Mouse (Mus musculus) erythroblast, embryonic 14.5 days (primary cell): ENCODE data around the gene Cfap43. TPM values are rescaled to one million over a fixed set of nuclear protein-coding genes. Genes with fewer than 3 reads are reported as not detected.

ENCODE experiments used
- H3K27me3 ChIP-seq: 2 replicates; pipeline ENCODE4 v1.6.1; 2012; ENCODE audit warnings: inconsistent platforms; ENCODE audit not compliant: control insufficient read depth
- H3K36me3 ChIP-seq: 2 replicates; pipeline ENCODE4 v1.6.1; 2012; ENCODE audit warnings: mild to moderate bottlenecking, inconsistent platforms; ENCODE audit not compliant: control insufficient read depth
- H3K4me1 ChIP-seq: 2 replicates; pipeline ENCODE4 v1.6.1; 2012; ENCODE audit warnings: inconsistent platforms; ENCODE audit not compliant: control insufficient read depth
- H3K4me3 ChIP-seq: replicated peaks from 2 replicates; pipeline ENCODE3; 2012; ENCODE audit warnings: moderate library complexity, mild to moderate bottlenecking, inconsistent platforms
- H3K9me3 ChIP-seq: 2 replicates; pipeline ENCODE4 v1.6.1; 2012; ENCODE audit warnings: low read length, inconsistent platforms, mixed read lengths; ENCODE audit not compliant: control insufficient read depth
- GATA1 ChIP-seq: IDR thresholded peaks from 2 replicates; pipeline ENCODE4 v1.6.1; 2012; ENCODE audit warnings: low read length, inconsistent platforms, mixed read lengths
- TAL1 ChIP-seq: IDR thresholded peaks from 3 replicates; pipeline ENCODE4 v1.6.1; 2012; ENCODE audit warnings: low read length, inconsistent platforms, mixed read lengths
- polyA plus RNA-seq: library from polyadenylated mRNA; stranded (reverse); fragments of >175 nt; gene quantifications from 2 replicates; pipeline ENCODE4 v1.2.3, GENCODE M21; 2012

Gene Cfap43
- polyA plus RNA-seq, 1 experiment = not detected

- H3K27me3 ChIP-seq = no peaks in the 10 kb centered on the region; the same call in 1 of the 2 replicates
- peaks cover 9% of the 10 kb centered on the region for H3K4me1 ChIP-seq
- no peak overlapping the region for H3K4me3 ChIP-seq
- TF ChIP-seq GATA1 = no peak
- TF ChIP-seq TAL1 = no peak
- H3K9me3 ChIP-seq = no peaks in the 10 kb centered on the region
- no peaks in the 10 kb centered on the region for H3K36me3 ChIP-seq
Observed at GRCm38 (mm10) chr19:47794331-47794730, 124.8 kb downstream of the Cfap43 start.

- H3K27me3 ChIP-seq = no peaks in the 10 kb centered on the region
- TF ChIP-seq TAL1 = no peak
- TF ChIP-seq GATA1 = no peak
- H3K9me3 ChIP-seq = no peaks in the 10 kb centered on the region
Observed at GRCm38 (mm10) chr19:47790316-47791020, 128.6 kb downstream of the Cfap43 start.

GRCm38 (mm10) chr19:47783898-47784297 is 135.2 kb downstream of the Cfap43 start:
- no peaks in the 10 kb centered on the region for H3K36me3 ChIP-seq
- no peaks in the 10 kb centered on the region; the same call in 1 of the 2 replicates for H3K4me1 ChIP-seq
- H3K9me3 ChIP-seq = no peaks in the 10 kb centered on the region
- no peaks in the 10 kb centered on the region for H3K27me3 ChIP-seq
- TF ChIP-seq TAL1 (no peak), GATA1 (no peak)
- H3K4me3 ChIP-seq = no peak overlapping the region

More at GRCm38 (mm10) chr19:47790316-47791020, 128.6 kb downstream of the Cfap43 start:
- Histone ChIP-seq H3K36me3 (no peaks in the 10 kb centered on the region), H3K4me1 (peaks cover 9% of the 10 kb centered on the region), H3K4me3 (no peak overlapping the region)

DNA sequence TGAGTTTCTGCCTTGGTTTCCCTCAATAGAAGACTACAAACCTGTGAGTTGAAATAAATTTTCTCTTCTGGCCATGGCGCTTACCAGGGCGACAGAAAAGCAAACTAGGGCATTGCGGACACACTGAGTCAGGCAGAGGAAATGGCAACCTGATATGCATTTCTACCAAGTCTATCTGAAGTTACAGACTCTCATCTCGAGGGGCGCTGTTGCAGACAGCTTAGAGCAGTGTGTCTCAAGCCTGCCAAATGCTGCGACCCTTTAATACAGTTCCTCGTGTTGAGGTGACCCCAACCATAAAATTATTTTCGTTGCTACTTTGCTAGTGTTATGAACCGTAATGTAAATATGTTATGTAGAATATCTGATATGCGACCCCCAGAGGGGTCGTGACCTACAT is 138.1 kb downstream of the Cfap43 start:
- TF ChIP-seq TAL1 = no peak
- no peak for TF ChIP-seq GATA1
- no peaks in the 10 kb centered on the region for H3K36me3 ChIP-seq
- no peak overlapping the region for H3K4me3 ChIP-seq
- H3K4me1 ChIP-seq = no peaks in the 10 kb centered on the region; the same call in 1 of the 2 replicates
- H3K9me3 ChIP-seq = no peaks in the 10 kb centered on the region
- no peaks in the 10 kb centered on the region for H3K27me3 ChIP-seq

- H3K9me3 ChIP-seq = no peaks in the 10 kb centered on the region
- H3K4me3 ChIP-seq = no peak overlapping the region
- TF ChIP-seq TAL1 = no peak
- TF ChIP-seq GATA1 = no peak
- H3K27me3 ChIP-seq = no peaks in the 10 kb centered on the region
- no peaks in the 10 kb centered on the region; the same call in 1 of the 2 replicates for H3K4me1 ChIP-seq
- no peaks in the 10 kb centered on the region for H3K36me3 ChIP-seq
Observed at GRCm38 (mm10) chr19:47780145-47780544, 138.9 kb downstream of the Cfap43 start.

- TF ChIP-seq GATA1 (no peak), TAL1 (no peak)
- no peaks in the 10 kb centered on the region for H3K4me1 ChIP-seq
- no peaks in the 10 kb centered on the region for H3K9me3 ChIP-seq
Observed at GRCm38 (mm10) chr19:47777847-47778246, 141.2 kb downstream of the Cfap43 start.

GRCm38 (mm10) chr19:47755625-47756024 is 163.5 kb downstream of the Cfap43 start:
- no peaks in the 10 kb centered on the region for H3K4me1 ChIP-seq
- no peaks in the 10 kb centered on the region for H3K36me3 ChIP-seq
- no peaks in the 10 kb centered on the region for H3K9me3 ChIP-seq
- H3K4me3 ChIP-seq = no peak overlapping the region
- TF ChIP-seq TAL1 = no peak
- TF ChIP-seq GATA1 = no peak
- peaks cover 3% of the 10 kb centered on the region for H3K27me3 ChIP-seq

More at GRCm38 (mm10) chr19:47777847-47778246, 141.2 kb downstream of the Cfap43 start:
- Histone ChIP-seq H3K27me3 (no peaks in the 10 kb centered on the region), H3K4me3 (no peak overlapping the region), H3K36me3 (no peaks in the 10 kb centered on the region)

DNA sequence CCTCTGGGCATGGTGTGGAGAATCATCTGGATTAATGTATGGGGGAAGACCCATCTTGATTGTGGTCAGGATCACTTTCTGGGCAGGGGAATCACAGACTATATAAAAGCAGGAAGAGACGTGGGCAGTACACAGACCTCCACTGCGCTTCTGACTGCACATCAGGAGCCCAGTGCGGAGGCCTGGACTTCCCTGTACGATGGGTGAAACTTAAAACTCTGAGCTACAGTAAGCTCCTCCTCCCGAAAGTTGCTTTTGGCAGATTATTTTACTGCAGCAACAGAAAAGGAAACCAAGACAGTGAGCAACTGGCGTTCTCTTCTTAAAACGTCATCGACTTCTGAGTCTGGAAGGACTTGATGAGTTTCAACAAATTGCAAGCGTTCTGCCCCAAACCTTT is 164.2 kb downstream of the Cfap43 start:
- H3K4me1 ChIP-seq = no peaks in the 10 kb centered on the region
- H3K27me3 ChIP-seq = peaks cover 3% of the 10 kb centered on the region
- no peak for TF ChIP-seq TAL1
- TF ChIP-seq GATA1 = no peak
- no peak overlapping the region for H3K4me3 ChIP-seq
- no peaks in the 10 kb centered on the region for H3K9me3 ChIP-seq
- no peaks in the 10 kb centered on the region for H3K36me3 ChIP-seq

DNA sequence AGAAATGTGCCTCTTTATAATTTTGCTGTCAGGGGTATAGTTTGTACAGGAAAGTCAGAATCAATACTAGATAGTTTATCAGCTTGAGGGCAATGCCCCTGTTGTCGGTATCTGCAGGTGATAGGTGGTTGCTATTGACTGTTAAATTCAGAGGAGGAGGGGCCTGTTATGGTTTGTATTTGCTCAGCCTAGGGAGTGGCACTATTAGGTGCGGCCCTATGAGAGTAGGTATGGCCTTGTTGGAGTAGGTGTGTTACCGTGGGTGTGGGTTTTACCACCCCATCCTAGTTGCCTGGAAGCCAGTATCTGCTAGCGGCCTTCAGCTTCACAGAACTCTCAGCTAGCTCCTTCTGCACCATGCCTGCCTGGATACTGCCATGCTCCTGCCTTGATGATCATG is 165.2 kb downstream of the Cfap43 start:
- no peaks in the 10 kb centered on the region for H3K36me3 ChIP-seq
- no peaks in the 10 kb centered on the region for H3K4me1 ChIP-seq
- H3K9me3 ChIP-seq = no peaks in the 10 kb centered on the region
- TF ChIP-seq TAL1 (no peak), GATA1 (no peak)
- no peak overlapping the region for H3K4me3 ChIP-seq
- peaks cover 3% of the 10 kb centered on the region for H3K27me3 ChIP-seq
